Mouse (Mus musculus) hindbrain, embryonic 13.5 days (tissue): ENCODE measurements around the gene Gm29735. TPM values are rescaled to one million over a fixed set of nuclear protein-coding genes. Genes with fewer than 3 reads are reported as not detected.
"Not testable (repeated sequence)": the region's sequence is repeated elsewhere in the genome, so short reads cannot be mapped to it uniquely, and the experiment has no call there.

Experiments used
- ATAC-seq: fragments of 200-750 bp; cut with Nextera tagmentation; 2 replicates; pipeline ENCODE4 v1.8.0; 2017; ENCODE audit warnings: moderate TSS enrichment; ENCODE audit not compliant: low FRiP score
- H3K27ac ChIP-seq: fragments of 300-500 bp; sonication (generic); 2 replicates; pipeline ENCODE4 v1.5.1; 2015; ENCODE audit warnings: inconsistent platforms, mild to moderate bottlenecking, moderate library complexity
- H3K27me3 ChIP-seq: fragments of 300-500 bp; sonication (generic); 2 replicates; pipeline ENCODE4 v1.6.1; 2015; ENCODE audit warnings: mild to moderate bottlenecking, inconsistent platforms
- H3K36me3 ChIP-seq: fragments of 300-500 bp; sonication (generic); 2 replicates; pipeline ENCODE4 v1.6.1; 2015; ENCODE audit warnings: mild to moderate bottlenecking, inconsistent platforms
- H3K4me1 ChIP-seq: fragments of 300-500 bp; sonication (generic); replicated peaks from 2 replicates; pipeline ENCODE4 v1.6.1; 2015; ENCODE audit warnings: inconsistent platforms
- H3K4me2 ChIP-seq: fragments of 300-500 bp; sonication (generic); 2 replicates; pipeline ENCODE4 v1.6.1; 2015; ENCODE audit warnings: inconsistent platforms, mild to moderate bottlenecking, moderate library complexity
- H3K4me3 ChIP-seq: fragments of 300-500 bp; sonication (generic); 2 replicates; pipeline ENCODE4 v1.5.1; 2015; ENCODE audit warnings: mild to moderate bottlenecking, inconsistent platforms
- H3K9ac ChIP-seq: fragments of 300-500 bp; sonication (generic); 2 replicates; pipeline ENCODE4 v1.6.1; 2015; ENCODE audit warnings: mild to moderate bottlenecking, inconsistent platforms
- H3K9me3 ChIP-seq: fragments of 300-500 bp; sonication (generic); 2 replicates; pipeline ENCODE4 v1.6.1; 2016; ENCODE audit warnings: inconsistent platforms
- WGBS: fragments of 180-500 bp; shearing (Covaris S2); methylation state at CpG from one replicate; pipeline ENCODE4 v1.1.7; 2015; 5-methylcytosine and 5-hydroxymethylcytosine counted together
- polyA plus RNA-seq: library from polyadenylated mRNA; unstranded; fragments of >200 nt; fragmentation: Nextera tagmentation; extraction: Ambion mirVana; gene quantifications from 2 replicates; pipeline ENCODE4 v1.2.1, GENCODE M21; 2015

Gene Gm29735
- not detected in 2 replicates for polyA plus RNA-seq

DNA sequence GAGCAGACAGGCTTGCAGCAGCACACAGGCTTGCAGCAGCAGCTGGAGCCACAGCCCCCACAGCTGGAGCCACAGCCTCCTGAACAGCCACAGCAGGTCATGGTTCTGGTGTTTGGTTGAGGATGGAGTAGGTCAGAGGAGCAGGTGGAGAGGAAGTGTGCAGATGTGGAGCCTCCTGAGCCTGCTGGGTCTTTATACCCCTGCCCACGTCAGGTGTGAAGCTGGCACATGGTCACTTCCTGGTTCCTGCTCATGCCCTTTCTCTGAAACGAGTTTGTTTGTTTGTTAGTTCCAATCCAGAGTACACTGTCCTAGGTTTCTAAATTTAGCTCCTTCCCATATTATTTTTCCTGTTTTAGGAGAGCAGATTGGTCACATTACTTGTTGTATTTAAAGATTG, at the start of gene Gm29735:
Gm29735 (minus strand) TSS at position 101 of the 400 bp plus-strand sequence.
- H3K27ac ChIP-seq, H3K9me3 ChIP-seq, H3K27me3 ChIP-seq, H3K4me1 ChIP-seq, ATAC-seq, H3K4me3 ChIP-seq, H3K9ac ChIP-seq, H3K36me3 ChIP-seq, H3K4me2 ChIP-seq: not testable (repeated sequence)
- 68% methylated on average over 2 of the region's 2 CpGs for WGBS

DNA sequence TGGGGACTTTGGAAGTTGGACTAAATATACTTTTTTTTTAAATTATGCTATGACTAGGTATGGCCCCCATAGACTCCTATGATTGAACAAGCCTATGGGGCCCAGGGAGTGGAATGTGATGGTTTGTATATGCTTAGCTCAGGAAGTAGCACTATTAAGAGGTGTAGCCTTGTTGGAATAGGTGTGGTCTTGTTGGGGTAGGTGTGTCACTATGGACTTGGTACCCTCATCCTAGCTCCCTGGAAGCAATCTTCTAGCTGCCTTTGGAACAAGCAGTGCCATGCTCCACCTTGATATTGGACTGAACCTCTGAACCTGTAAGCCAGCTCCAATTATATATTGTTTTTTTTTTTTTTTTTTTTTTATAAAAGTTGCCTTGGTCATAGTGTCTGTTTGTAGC, 48.6 kb upstream of the Gm29735 start:
- Histone ChIP-seq H3K9ac (no peak overlapping the region), H3K9me3 (no peaks in the 10 kb centered on the region)
- no peak for ATAC-seq

DNA sequence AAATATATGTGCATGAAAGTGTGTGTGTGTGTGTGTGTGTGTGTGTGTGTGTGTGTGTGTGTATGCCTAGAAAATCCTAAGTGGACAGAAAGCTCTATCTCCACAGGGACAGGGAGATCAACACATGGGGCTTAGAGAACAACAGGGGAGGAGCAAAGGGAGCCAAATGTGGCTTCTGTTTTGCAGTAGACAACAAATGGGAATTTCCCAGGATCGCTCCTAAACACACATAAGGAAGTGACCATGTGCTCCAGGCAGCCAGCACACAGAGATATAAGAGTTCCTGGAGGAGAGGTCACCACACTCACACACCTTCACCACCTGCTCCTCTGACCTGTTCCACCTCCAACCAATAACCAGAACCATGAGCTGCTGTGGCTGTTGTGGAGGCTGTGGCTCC, 44.2 kb upstream of the Gm29735 start, which contains the start of gene Krtap5-3:
Krtap5-3 (plus strand) TSS at position 301 of the 400 bp plus-strand sequence.
- Histone ChIP-seq H3K36me3 (no peaks in the 10 kb centered on the region), H3K27me3 (0 out of 2 replicates have a peak, but pooled peaks cover 2% of the 10 kb centered on the region), H3K4me2 (no peak within 1 kb of the TSS), H3K27ac (no peak within 1 kb of the TSS), H3K9me3 (no peaks in the 10 kb centered on the region), H3K4me1 (no peaks in the 10 kb centered on the region), H3K9ac (no peak within 1 kb of the TSS), H3K4me3 (no peak within 1 kb of the TSS)
- ATAC-seq: no peak
- 69% methylated on average over 1 of the region's 1 CpGs for WGBS

More for the DNA sequence above, 48.6 kb upstream of the Gm29735 start:
- Histone ChIP-seq H3K27ac (no peak overlapping the region), H3K36me3 (no peaks in the 10 kb centered on the region), H3K4me1 (no peaks in the 10 kb centered on the region), H3K4me2 (no peak overlapping the region), H3K4me3 (no peak overlapping the region), H3K27me3 (0 out of 2 replicates have a peak, but pooled peaks cover 2% of the 10 kb centered on the region)

- whole genome bisulfite sequencing: 84% methylated on average over 2 of the region's 2 CpGs
- Histone ChIP-seq H3K27me3 (0 out of 2 replicates have a peak, but pooled peaks cover 2% of the 10 kb centered on the region), H3K9me3 (no peaks in the 10 kb centered on the region), H3K36me3 (no peaks in the 10 kb centered on the region), H3K4me3 (no peak overlapping the region), H3K4me2 (no peak overlapping the region), H3K4me1 (no peaks in the 10 kb centered on the region), H3K9ac (no peak overlapping the region), H3K27ac (no peak overlapping the region)
- no peak for ATAC-seq
These were observed 41.8 kb upstream of the Gm29735 start for GRCm38 (mm10) chr7:142198748-142199147.

DNA sequence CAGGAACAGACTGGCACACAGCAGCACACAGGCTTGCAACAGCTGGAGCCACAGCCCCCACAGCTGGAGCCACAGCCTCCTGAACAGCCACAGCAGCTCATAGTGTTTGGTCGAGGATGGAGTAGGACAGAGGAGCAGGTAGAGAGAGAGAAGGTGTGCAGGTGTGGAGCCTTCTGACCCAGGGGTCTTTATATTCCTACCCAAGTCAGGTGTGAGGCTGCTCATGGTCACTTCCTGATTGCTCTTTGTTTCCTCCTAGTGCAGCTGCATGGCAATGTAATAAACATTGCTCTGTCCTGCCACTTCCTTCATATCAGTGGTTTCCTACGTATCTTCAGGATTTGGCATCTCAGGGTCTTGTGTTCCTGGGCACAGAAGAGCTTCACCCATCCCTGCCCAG, 33.4 kb upstream of the Gm29735 start, which contains the start of gene Gm10153:
Gm10153 (minus strand) TSS at position 101 of the 400 bp plus-strand sequence.
- ATAC-seq: no peak
- H3K27me3 ChIP-seq: 0 out of 2 replicates have a peak, but pooled peaks cover 3% of the 10 kb centered on the region
- H3K9ac ChIP-seq: no peak within 1 kb of the TSS
- 57% methylated on average over 2 of the region's 2 CpGs for WGBS
- H3K9me3 ChIP-seq: no peaks in the 10 kb centered on the region
- H3K27ac ChIP-seq: no peak within 1 kb of the TSS
- no peak within 1 kb of the TSS for H3K4me3 ChIP-seq
- H3K4me2 ChIP-seq: no peak within 1 kb of the TSS
- no peaks in the 10 kb centered on the region for H3K4me1 ChIP-seq
- H3K36me3 ChIP-seq: no peaks in the 10 kb centered on the region

DNA sequence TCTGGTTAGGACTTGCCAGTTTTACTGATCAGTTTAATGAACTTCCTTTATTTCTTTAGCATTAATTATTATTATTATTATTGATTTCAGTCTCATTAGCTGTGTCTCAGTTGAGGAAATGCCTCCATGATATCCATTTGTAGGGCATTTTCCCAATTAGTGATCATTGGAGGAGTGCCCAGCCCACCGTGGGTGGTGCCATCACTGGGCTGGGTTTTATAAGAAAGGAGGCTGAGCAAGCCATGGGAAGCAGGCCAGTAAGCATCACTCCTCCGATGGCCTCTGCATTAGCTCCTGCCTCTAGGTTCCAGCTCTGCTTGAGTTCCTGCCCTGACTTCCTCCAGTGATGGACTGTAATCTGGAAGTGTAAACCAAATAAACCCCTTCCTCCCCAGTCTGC, 31.2 kb upstream of the Gm29735 start:
- WGBS: 81% methylated on average over 2 of the region's 2 CpGs
- no peaks in the 10 kb centered on the region for H3K36me3 ChIP-seq
- no peaks in the 10 kb centered on the region for H3K4me1 ChIP-seq
- H3K9ac ChIP-seq: no peak overlapping the region
- no peaks in the 10 kb centered on the region for H3K9me3 ChIP-seq
- no peak for ATAC-seq
- H3K4me2 ChIP-seq: no peak overlapping the region
- H3K4me3 ChIP-seq: no peak overlapping the region
- 0 out of 2 replicates have a peak, but pooled peaks cover 3% of the 10 kb centered on the region for H3K27me3 ChIP-seq
- H3K27ac ChIP-seq: no peak overlapping the region

- Histone ChIP-seq H3K4me3 (no peak overlapping the region), H3K4me1 (no peaks in the 10 kb centered on the region), H3K27ac (no peak overlapping the region), H3K4me2 (no peak overlapping the region), H3K27me3 (no peaks in the 10 kb centered on the region), H3K36me3 (no peaks in the 10 kb centered on the region), H3K9ac (no peak overlapping the region), H3K9me3 (no peaks in the 10 kb centered on the region)
- 57% methylated on average over 1 of the region's 1 CpGs for WGBS
- no peak for ATAC-seq
These were observed 24.1 kb upstream of the Gm29735 start for GRCm38 (mm10) chr7:142181021-142181420.

- no peak overlapping the region for H3K27ac ChIP-seq
These were observed 21.8 kb upstream of the Gm29735 start for GRCm38 (mm10) chr7:142178685-142179084.

GRCm38 (mm10) chr7:142175905-142176304, 19.0 kb upstream of the Gm29735 start, which contains the start of gene Krtap5-2:
Gene Krtap5-2, minus strand, starts transcription at chr7:142176005.
- H3K27ac ChIP-seq, H3K9ac ChIP-seq, H3K4me2 ChIP-seq, H3K4me1 ChIP-seq, H3K36me3 ChIP-seq, ATAC-seq, H3K4me3 ChIP-seq, H3K9me3 ChIP-seq, H3K27me3 ChIP-seq: not testable (repeated sequence)

More at GRCm38 (mm10) chr7:142178685-142179084, 21.8 kb upstream of the Gm29735 start:
- Histone ChIP-seq H3K27me3 (no peaks in the 10 kb centered on the region), H3K9me3 (no peaks in the 10 kb centered on the region), H3K4me1 (no peaks in the 10 kb centered on the region), H3K4me2 (no peak overlapping the region), H3K36me3 (no peaks in the 10 kb centered on the region), H3K9ac (no peak overlapping the region), H3K4me3 (no peak overlapping the region)
- no peak for ATAC-seq
- 97% methylated on average over 1 of the region's 1 CpGs for WGBS

DNA sequence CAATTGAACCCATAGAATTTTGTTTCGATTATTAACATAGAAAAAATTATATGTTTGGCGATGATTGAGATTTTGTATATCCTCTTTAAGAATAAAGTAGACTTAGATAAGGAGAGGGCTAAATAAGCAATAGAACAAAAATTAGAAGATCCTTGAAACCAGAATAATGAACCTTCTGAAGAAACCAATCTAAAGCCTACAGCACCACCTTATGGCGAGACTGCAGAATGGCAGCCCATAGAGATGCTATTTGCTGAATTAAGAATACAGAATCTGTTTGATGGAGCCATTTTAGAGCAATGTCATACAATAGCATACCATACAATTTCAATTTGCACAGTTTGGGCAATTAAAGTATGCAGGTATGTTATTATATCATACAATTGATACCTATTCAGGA, 12.9 kb upstream of the Gm29735 start:
- Histone ChIP-seq H3K4me2 (no peak overlapping the region), H3K4me3 (no peak overlapping the region), H3K9me3 (no peaks in the 10 kb centered on the region), H3K4me1 (no peaks in the 10 kb centered on the region), H3K27ac (no peak overlapping the region), H3K36me3 (no peaks in the 10 kb centered on the region), H3K27me3 (no peaks in the 10 kb centered on the region), H3K9ac (no peak overlapping the region)
- WGBS: 43% methylated on average over 3 of the region's 3 CpGs
- ATAC-seq: no peak

- H3K36me3 ChIP-seq, H3K9ac ChIP-seq, H3K9me3 ChIP-seq, H3K4me1 ChIP-seq, ATAC-seq, H3K4me2 ChIP-seq, H3K27ac ChIP-seq, H3K27me3 ChIP-seq, H3K4me3 ChIP-seq: not testable (repeated sequence)
These were observed 8.7 kb upstream of the Gm29735 start, which contains the start of gene Gm4553 for GRCm38 (mm10) chr7:142165639-142166038. Gene Gm4553, minus strand, starts transcription at chr7:142165739.

GRCm38 (mm10) chr7:142159366-142159765, 2.5 kb upstream of the Gm29735 start:
- no peak overlapping the region for H3K4me2 ChIP-seq
- H3K36me3 ChIP-seq: no peaks in the 10 kb centered on the region
- no peak overlapping the region for H3K4me3 ChIP-seq
- no peak overlapping the region for H3K27ac ChIP-seq
- no peak overlapping the region for H3K9ac ChIP-seq
- H3K4me1 ChIP-seq: no peaks in the 10 kb centered on the region
- H3K27me3 ChIP-seq: no peaks in the 10 kb centered on the region
- no peaks in the 10 kb centered on the region for H3K9me3 ChIP-seq
- ATAC-seq: no peak
- 91% methylated on average over 3 of the region's 3 CpGs for WGBS

- H3K36me3 ChIP-seq: no peaks in the 10 kb centered on the region
- H3K9me3 ChIP-seq: no peaks in the 10 kb centered on the region
- no peak overlapping the region for H3K4me3 ChIP-seq
- WGBS: 59% methylated on average over 1 of the region's 1 CpGs
- H3K4me1 ChIP-seq: no peaks in the 10 kb centered on the region
- no peak overlapping the region for H3K9ac ChIP-seq
- ATAC-seq: no peak
- H3K4me2 ChIP-seq: no peak overlapping the region
- H3K27ac ChIP-seq: no peak overlapping the region
- no peaks in the 10 kb centered on the region for H3K27me3 ChIP-seq
These were observed 1.6 kb downstream of the Gm29735 start for GRCm38 (mm10) chr7:142155308-142155707.
